Mouse (Mus musculus): ENCODE results near the gene Tgfbr1. TPM values are rescaled to one million over a fixed set of nuclear protein-coding genes. Genes with fewer than 3 reads are reported as not detected.

Gene Tgfbr1
- polyA plus RNA-seq, 1 experiment from 2014 or later, result 111 TPM

DNA sequence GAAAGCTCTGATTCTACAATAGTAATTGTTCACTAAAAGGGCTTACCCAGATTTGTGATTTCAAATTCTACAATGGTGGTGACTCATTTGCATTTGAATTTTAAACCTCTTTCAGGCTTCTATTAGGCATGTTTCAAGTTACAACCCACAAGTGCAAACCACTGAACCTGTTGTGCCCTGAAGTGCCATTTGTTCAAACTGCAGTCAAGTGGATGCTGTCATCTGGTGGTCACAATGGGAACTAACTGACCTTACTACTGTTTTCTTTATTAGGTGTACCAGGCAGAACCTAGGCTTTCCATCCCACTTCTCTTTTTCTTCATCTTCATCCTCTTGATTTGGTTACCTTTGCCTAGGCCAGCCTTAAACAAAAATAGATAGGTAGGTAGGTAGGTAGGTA, 46.8 kb downstream of the Tgfbr1 start:
- Histone ChIP-seq H3K9ac (ENCODE audit: low read length) (no peak overlapping the region), H3K27me3 (ENCODE audit: control insufficient read depth, insufficient read depth, low read length) (no peaks in the 10 kb centered on the region), H3K9me3 (ENCODE audit: control insufficient read depth, low read length) (no peaks in the 10 kb centered on the region), H3K4me3 (ENCODE audit: low read depth, low read length) (no peak overlapping the region), H3K27ac (ENCODE audit: low read depth, low read length) (no peak overlapping the region), H3K4me1 (ENCODE audit: control insufficient read depth, insufficient read depth, low read length) (no peaks in the 10 kb centered on the region), H3K36me3 (ENCODE audit: control insufficient read depth, insufficient read depth, low read length) (peaks cover 5% of the 10 kb centered on the region; the same call in 1 of the 2 replicates), H3K4me2 (ENCODE audit: low read depth) (no peak overlapping the region)
- DNase-seq (ENCODE audit: low spot score), result no peak
- ATAC-seq (ENCODE audit: insufficient read depth, low FRiP score, low TSS enrichment), result no peak

DNA sequence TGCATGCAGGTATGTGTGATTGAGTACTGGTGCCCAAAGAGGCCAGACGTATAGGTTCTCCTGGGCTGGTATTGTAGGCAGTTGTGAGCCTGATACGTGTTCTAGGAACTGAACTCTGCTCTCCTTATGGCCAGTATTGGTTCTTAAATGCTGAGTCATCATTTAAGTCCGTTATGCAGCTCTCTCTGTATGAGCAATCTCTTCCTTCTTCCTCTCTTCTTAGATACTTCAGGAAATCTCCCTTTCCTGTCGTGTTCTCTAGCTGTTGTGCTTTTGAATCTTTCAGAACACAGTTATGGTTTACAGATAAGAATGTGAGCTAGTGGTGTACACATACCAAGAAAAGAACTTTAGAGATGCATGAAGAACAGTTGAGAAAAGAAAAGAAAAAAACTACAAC, 47.3 kb downstream of the Tgfbr1 start:
- DNase-seq (ENCODE audit: low spot score), result no peak
- H3K9me3 ChIP-seq (ENCODE audit: control insufficient read depth, low read length), result no peaks in the 10 kb centered on the region
- H3K27me3 ChIP-seq (ENCODE audit: control insufficient read depth, insufficient read depth, low read length), result no peaks in the 10 kb centered on the region
- H3K27ac ChIP-seq (ENCODE audit: low read depth, low read length), result no peak overlapping the region
- no peak overlapping the region for H3K9ac ChIP-seq (ENCODE audit: low read length)
- H3K36me3 ChIP-seq (ENCODE audit: control insufficient read depth, insufficient read depth, low read length), result peaks cover 5% of the 10 kb centered on the region; the same call in 1 of the 2 replicates
- WGBS, result 94% methylated on average over 4 of the region's 4 CpGs
- H3K4me1 ChIP-seq (ENCODE audit: control insufficient read depth, insufficient read depth, low read length), result no peaks in the 10 kb centered on the region
- no peak overlapping the region for H3K4me2 ChIP-seq (ENCODE audit: low read depth)
- no peak overlapping the region for H3K4me3 ChIP-seq (ENCODE audit: low read depth, low read length)
- ATAC-seq (ENCODE audit: insufficient read depth, low FRiP score, low TSS enrichment), result no peak

GRCm38 (mm10) chr4:47402200-47402599, 49.2 kb downstream of the Tgfbr1 start:
- Histone ChIP-seq H3K9me3 (ENCODE audit: control insufficient read depth, low read length) (no peaks in the 10 kb centered on the region), H3K9ac (ENCODE audit: low read length) (no peak overlapping the region), H3K36me3 (ENCODE audit: control insufficient read depth, insufficient read depth, low read length) (peaks cover 5% of the 10 kb centered on the region; the same call in 1 of the 2 replicates), H3K4me3 (ENCODE audit: low read depth, low read length) (no peak overlapping the region), H3K27me3 (ENCODE audit: control insufficient read depth, insufficient read depth, low read length) (no peaks in the 10 kb centered on the region), H3K27ac (ENCODE audit: low read depth, low read length) (no peak overlapping the region), H3K4me2 (ENCODE audit: low read depth) (no peak overlapping the region), H3K4me1 (ENCODE audit: control insufficient read depth, insufficient read depth, low read length) (no peaks in the 10 kb centered on the region)
- DNase-seq (ENCODE audit: low spot score) (no peak), ATAC-seq (ENCODE audit: insufficient read depth, low FRiP score, low TSS enrichment) (no peak)

GRCm38 (mm10) chr4:47404536-47404935, 51.5 kb downstream of the Tgfbr1 start:
- H3K27me3 ChIP-seq (ENCODE audit: control insufficient read depth, insufficient read depth, low read length), result no peaks in the 10 kb centered on the region

DNA sequence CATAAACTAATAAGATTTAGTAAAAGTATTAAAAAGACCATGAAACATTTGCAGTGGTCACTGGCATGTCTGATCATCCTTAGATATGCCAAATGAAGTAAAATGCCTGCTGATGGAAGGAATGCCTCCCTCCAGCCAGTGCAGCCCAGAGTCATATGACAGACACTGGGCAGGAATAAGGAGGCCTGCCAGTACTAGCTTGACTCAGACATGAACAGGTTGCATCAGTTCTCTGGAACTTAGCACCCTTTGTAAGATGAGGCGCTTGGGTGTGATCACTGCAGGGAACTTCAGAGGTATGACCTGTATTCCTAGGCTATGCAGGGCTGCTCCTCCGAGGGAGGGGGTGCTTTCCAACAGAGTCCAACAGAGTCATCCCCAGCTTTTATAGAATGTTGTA, 54.1 kb downstream of the Tgfbr1 start:
- Histone ChIP-seq H3K4me2 (ENCODE audit: low read depth) (no peak overlapping the region), H3K36me3 (ENCODE audit: control insufficient read depth, insufficient read depth, low read length) (no peaks in the 10 kb centered on the region; the same call in 1 of the 2 replicates)
- WGBS, result 85% methylated on average over 2 of the region's 2 CpGs

More at GRCm38 (mm10) chr4:47404536-47404935, 51.5 kb downstream of the Tgfbr1 start:
- Histone ChIP-seq H3K36me3 (ENCODE audit: control insufficient read depth, insufficient read depth, low read length) (peaks cover 5% of the 10 kb centered on the region; the same call in 1 of the 2 replicates), H3K9me3 (ENCODE audit: control insufficient read depth, low read length) (no peaks in the 10 kb centered on the region), H3K9ac (ENCODE audit: low read length) (no peak overlapping the region), H3K27ac (ENCODE audit: low read depth, low read length) (no peak overlapping the region), H3K4me1 (ENCODE audit: control insufficient read depth, insufficient read depth, low read length) (no peaks in the 10 kb centered on the region), H3K4me2 (ENCODE audit: low read depth) (no peak overlapping the region), H3K4me3 (ENCODE audit: low read depth, low read length) (no peak overlapping the region)
- WGBS, result 91% methylated on average over 2 of the region's 2 CpGs
- ATAC-seq (ENCODE audit: insufficient read depth, low FRiP score, low TSS enrichment), result no peak
- no peak for DNase-seq (ENCODE audit: low spot score)

GRCm38 (mm10) chr4:47417871-47418270, 64.8 kb downstream of the Tgfbr1 start:
- Histone ChIP-seq H3K36me3 (ENCODE audit: control insufficient read depth, insufficient read depth, low read length) (no peaks in the 10 kb centered on the region; the same call in 1 of the 2 replicates), H3K9me3 (ENCODE audit: control insufficient read depth, low read length) (no peaks in the 10 kb centered on the region), H3K27me3 (ENCODE audit: control insufficient read depth, insufficient read depth, low read length) (no peaks in the 10 kb centered on the region), H3K27ac (ENCODE audit: low read depth, low read length) (no peak overlapping the region), H3K4me1 (ENCODE audit: control insufficient read depth, insufficient read depth, low read length) (no peaks in the 10 kb centered on the region), H3K9ac (ENCODE audit: low read length) (no peak overlapping the region), H3K4me3 (ENCODE audit: low read depth, low read length) (no peak overlapping the region), H3K4me2 (ENCODE audit: low read depth) (no peak overlapping the region)
- ATAC-seq (ENCODE audit: insufficient read depth, low FRiP score, low TSS enrichment) (no peak), DNase-seq (ENCODE audit: low spot score) (no peak)
- 80% methylated on average over 3 of the region's 3 CpGs for WGBS

More for the DNA sequence above, 54.1 kb downstream of the Tgfbr1 start:
- H3K4me1 ChIP-seq (ENCODE audit: control insufficient read depth, insufficient read depth, low read length), result no peaks in the 10 kb centered on the region
- H3K9ac ChIP-seq (ENCODE audit: low read length), result no peak overlapping the region
- H3K4me3 ChIP-seq (ENCODE audit: low read depth, low read length), result no peak overlapping the region
- DNase-seq (ENCODE audit: low spot score) (no peak), ATAC-seq (ENCODE audit: insufficient read depth, low FRiP score, low TSS enrichment) (no peak)
- H3K27ac ChIP-seq (ENCODE audit: low read depth, low read length), result no peak overlapping the region
- no peaks in the 10 kb centered on the region for H3K27me3 ChIP-seq (ENCODE audit: control insufficient read depth, insufficient read depth, low read length)
- no peaks in the 10 kb centered on the region for H3K9me3 ChIP-seq (ENCODE audit: control insufficient read depth, low read length)

- Histone ChIP-seq H3K4me3 (ENCODE audit: low read depth, low read length) (no peak overlapping the region), H3K9me3 (ENCODE audit: control insufficient read depth, low read length) (no peaks in the 10 kb centered on the region), H3K9ac (ENCODE audit: low read length) (no peak overlapping the region), H3K27ac (ENCODE audit: low read depth, low read length) (no peak overlapping the region), H3K27me3 (ENCODE audit: control insufficient read depth, insufficient read depth, low read length) (no peaks in the 10 kb centered on the region), H3K4me2 (ENCODE audit: low read depth) (no peak overlapping the region), H3K4me1 (ENCODE audit: control insufficient read depth, insufficient read depth, low read length) (peaks cover 2% of the 10 kb centered on the region; the same call in 1 of the 2 replicates), H3K36me3 (ENCODE audit: control insufficient read depth, insufficient read depth, low read length) (no peaks in the 10 kb centered on the region)
- peak; percentile 53 for DNase-seq (ENCODE audit: low spot score)
- WGBS, result 29% methylated on average over 9 of the region's 9 CpGs
- ATAC-seq (ENCODE audit: insufficient read depth, low FRiP score, low TSS enrichment), result 0 out of 2 replicates have a peak, but pooled peaks have one; percentile 23
Observed at GRCm38 (mm10) chr4:47419268-47419973, 66.4 kb downstream of the Tgfbr1 start.

DNA sequence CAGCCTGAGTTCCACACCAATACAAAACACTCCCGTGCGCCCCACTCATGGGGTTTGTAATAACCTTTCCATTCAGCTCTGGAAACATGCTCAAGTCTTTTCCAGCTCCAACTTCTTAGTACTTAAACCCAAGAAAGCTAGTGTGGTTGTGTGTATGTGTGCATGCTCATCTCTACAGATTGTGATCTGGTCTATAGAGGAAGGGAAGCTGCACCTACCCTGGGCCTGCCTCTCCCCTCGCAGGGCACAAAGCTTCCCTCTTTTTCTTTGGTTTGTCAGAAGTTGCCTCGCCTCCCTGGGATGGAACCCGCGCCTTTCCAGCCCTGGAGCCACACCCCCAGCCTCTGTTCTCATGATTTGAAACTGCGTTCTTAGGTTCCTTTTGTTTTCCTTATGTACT, 67.2 kb downstream of the Tgfbr1 start:
- ATAC-seq (ENCODE audit: insufficient read depth, low FRiP score, low TSS enrichment), result no peak
- 32% methylated on average over 7 of the region's 7 CpGs for WGBS
- no peak for DNase-seq (ENCODE audit: low spot score)
- no peaks in the 10 kb centered on the region for H3K9me3 ChIP-seq (ENCODE audit: control insufficient read depth, low read length)
- no peak overlapping the region for H3K27ac ChIP-seq (ENCODE audit: low read depth, low read length)
- H3K4me3 ChIP-seq (ENCODE audit: low read depth, low read length), result no peak overlapping the region
- no peak overlapping the region for H3K4me2 ChIP-seq (ENCODE audit: low read depth)
- no peaks in the 10 kb centered on the region for H3K36me3 ChIP-seq (ENCODE audit: control insufficient read depth, insufficient read depth, low read length)
- H3K4me1 ChIP-seq (ENCODE audit: control insufficient read depth, insufficient read depth, low read length), result peaks cover 5% of the 10 kb centered on the region; the same call in 1 of the 2 replicates
- no peaks in the 10 kb centered on the region for H3K27me3 ChIP-seq (ENCODE audit: control insufficient read depth, insufficient read depth, low read length)
- no peak overlapping the region for H3K9ac ChIP-seq (ENCODE audit: low read length)

GRCm38 (mm10) chr4:47422194-47422593, 69.2 kb downstream of the Tgfbr1 start:
- no peak for DNase-seq (ENCODE audit: low spot score)
- Histone ChIP-seq H3K36me3 (ENCODE audit: control insufficient read depth, insufficient read depth, low read length) (no peaks in the 10 kb centered on the region), H3K4me3 (ENCODE audit: low read depth, low read length) (no peak overlapping the region), H3K4me1 (ENCODE audit: control insufficient read depth, insufficient read depth, low read length) (peaks cover 5% of the 10 kb centered on the region; the same call in 1 of the 2 replicates), H3K9ac (ENCODE audit: low read length) (no peak overlapping the region), H3K9me3 (ENCODE audit: control insufficient read depth, low read length) (no peaks in the 10 kb centered on the region), H3K4me2 (ENCODE audit: low read depth) (no peak overlapping the region), H3K27ac (ENCODE audit: low read depth, low read length) (no peak overlapping the region), H3K27me3 (ENCODE audit: control insufficient read depth, insufficient read depth, low read length) (no peaks in the 10 kb centered on the region)
- 38% methylated on average over 3 of the region's 3 CpGs for WGBS
- ATAC-seq (ENCODE audit: insufficient read depth, low FRiP score, low TSS enrichment), result no peak
